Mouse (Mus musculus) NIH3T3 (cell line): ENCODE measurements at regions not wholly inside any gene's neighbourhood (a gene's known extent, or its start where the extent isn't known, plus 50 kb on each side); places are given as distances from the start of the nearest gene placed in this dataset.
"Not testable (repeated sequence)": the region's sequence is repeated elsewhere in the genome, so short reads cannot be mapped to it uniquely, and the experiment has no call there.

Source experiments
- DNase-seq: peaks from one replicate; pipeline ENCODE4 v3.0.0-alpha.2; 2012; ENCODE audit warnings: low read depth

DNA sequence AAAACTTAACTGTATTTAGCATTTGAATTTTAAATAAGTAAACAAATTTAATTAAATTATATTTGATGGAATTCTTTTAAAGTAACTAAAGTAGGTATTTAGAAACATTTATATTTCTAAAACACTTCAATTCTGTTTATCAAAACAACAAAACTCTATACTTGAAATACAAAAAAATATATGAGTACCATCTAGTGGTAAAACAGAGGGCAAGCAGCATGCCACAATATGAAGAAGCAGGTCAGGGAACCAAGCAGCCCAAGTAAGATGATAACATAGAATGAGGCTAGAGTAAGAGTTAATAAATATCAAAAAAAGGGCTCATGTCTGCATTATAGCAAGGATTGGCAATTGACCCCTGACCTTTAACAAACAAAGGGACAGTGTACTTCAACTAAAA, 639.7 kb downstream of the Cdh10 start:
- DNase-seq = no peak

DNA sequence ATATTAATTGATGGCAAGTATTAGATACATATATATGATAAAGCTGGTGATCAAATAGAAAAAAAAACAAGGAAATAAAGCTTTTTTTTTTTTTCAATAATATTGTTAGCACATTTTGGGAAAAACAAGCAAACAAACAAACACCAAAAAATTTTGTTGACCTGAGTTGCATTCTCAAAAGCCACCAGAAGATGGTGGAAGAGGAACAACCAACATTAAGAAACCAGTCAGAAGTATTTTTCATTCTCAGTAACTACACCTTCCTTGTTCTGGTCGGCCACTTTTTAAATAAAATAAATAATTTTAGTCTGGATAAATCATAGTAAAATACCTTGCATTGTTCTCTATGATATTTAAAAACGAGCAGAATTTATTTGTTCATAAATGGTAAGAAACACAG, 654.8 kb downstream of the Cdh10 start:
- peak; percentile 18 for DNase-seq

DNA sequence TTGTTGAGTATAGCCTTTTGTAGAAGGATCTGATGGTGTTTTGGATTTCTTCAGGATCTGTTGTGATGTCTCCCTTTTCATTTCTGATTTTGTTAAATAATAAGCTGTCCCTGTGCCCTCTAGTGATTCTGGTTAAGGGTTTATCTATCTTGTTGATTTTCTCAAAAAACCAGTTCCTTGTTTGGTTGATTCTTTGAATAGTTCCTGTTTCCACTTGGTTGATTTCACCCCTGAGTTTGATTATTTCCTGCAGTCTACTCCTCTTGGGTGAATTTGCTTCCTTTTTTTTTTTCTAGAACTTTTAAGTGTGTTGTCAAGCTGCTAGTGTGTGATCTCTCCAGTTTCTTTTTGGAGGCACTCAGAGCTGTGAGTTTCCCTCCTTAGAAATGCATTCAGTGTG, 674.8 kb downstream of the Cdh10 start:
- not testable (repeated sequence) for DNase-seq

DNA sequence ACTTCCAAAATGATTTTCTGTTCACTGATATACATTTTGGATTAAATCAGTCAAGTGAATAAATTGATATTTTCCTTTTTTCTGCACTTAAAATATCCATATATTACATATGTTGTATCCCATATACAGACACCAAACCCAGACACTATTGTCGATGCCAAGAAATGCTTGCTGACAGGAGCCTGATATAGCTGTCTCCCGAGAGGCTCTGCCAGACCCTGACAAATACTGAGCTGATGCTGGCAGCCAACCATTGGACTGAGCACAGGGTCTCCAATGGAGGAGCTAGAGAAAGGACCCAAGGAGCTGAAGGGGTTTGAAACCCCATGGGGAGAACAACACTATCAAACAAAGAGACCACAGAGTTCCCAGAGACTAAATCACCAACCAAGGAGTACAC, 700.6 kb downstream of the Cdh10 start:
- no peak for DNase-seq

DNA sequence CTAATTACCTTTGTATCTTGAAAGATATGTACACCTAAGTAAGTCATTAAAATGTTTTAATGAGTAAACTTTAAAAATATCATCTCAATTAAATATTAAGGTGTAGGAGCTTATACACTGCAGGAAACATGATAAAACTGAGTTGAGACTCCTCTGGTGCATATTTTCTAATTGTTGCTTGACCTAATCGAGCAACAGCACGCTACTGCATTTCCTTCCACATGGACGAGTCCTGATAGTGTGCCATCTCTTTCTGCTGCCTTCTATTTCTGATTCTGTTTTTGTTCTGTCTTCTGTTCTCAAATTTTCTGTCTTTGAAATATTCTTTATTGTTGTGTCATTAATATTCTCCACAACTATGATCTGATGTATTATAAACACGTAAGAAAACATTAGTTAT, 721.9 kb downstream of the Cdh10 start:
- DNase-seq = no peak

DNA sequence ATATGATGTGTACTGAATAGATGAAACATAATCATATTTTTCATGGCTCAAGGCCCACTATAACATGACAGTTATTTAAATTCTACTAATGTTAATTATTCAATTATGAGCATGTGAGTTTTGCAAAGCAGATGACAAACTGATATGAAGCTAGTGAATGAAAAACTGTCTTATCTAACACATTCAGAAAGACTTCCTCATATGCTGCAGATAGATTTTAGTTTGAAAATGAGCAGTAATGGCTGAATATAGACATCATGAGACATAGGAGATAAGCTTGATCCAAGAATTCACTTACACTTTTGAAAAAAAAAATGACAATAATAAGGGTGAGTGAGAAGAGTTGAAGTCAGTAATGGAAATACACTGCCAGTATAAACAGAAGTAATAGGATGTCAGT, 731.0 kb downstream of the Cdh10 start:
- DNase-seq = no peak

DNA sequence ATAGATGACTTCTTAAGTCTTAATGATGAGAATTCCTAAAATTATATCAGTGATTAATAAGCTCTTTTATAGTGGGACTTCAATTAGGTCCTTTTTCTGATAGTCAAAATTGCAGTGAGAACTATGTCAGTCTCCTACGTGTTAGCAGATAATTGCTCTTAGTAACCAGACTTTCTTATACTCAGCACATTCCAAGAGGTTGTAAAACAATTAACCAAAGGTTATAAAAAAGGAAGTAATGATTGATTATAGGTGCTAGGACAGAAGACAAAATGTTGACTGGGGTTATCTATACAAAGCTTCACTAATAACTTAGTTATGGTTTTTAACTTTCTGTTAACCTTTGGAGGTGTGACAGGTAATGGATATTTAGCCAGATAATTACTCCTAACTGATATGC, 766.0 kb downstream of the Cdh10 start:
- no peak for DNase-seq

DNA sequence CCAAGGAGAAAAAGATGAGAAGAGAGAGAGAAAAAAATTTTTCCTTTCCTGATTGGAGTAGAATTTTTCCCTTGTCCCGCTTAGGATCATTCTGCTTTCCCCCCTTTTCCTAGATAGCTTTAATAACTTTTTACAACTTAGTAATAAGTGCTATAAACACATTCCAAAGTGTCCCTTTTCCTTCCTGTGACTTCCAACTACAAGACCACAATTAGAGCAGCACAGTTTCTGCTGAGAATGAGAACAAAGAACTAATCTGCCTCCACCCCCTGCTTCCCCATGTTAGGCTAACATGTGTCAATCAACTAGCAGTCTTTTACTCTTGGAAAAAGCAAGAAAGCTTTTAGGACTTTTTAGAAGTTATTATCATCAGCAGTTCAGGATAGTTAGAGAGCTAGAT, 766.5 kb downstream of the Cdh10 start:
- DNase-seq = no peak

DNA sequence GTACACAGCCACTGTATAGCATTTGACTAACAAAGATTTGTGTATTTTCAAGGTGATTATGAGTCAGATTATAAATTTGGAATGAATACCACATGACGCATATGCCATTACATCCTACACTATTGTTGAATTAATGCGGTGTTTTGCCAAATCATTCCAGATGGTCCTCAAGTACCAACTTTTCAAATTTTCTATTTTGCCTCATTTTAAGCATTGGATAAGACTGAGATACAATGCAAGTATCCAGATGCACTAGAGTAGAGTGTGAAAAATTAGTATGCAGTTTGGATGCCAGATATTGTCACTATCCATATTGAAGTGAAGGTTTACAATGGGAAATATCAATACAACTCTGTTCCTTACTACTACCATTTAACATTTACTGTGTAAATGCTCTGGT, 775.0 kb downstream of the Cdh10 start:
- DNase-seq = no peak

DNA sequence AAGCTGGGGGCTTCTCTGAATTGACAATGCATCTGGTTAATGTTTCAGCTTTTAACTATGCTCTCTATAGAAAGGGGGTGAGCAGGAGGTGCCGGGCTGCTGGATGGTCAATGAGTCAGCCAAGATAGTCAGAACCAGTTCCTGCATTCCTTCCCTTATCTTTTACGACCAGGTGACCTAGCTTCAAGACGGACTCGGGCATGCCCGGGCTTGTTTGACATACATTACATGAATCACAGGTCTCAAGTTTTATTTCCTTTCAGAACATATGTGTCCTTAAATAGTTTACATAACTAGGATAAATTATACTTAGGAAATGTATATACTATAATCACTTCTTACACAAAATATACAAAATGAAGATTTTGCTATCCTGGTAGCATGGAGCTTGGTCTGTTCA, 803.6 kb downstream of the Cdh10 start:
- DNase-seq = not testable (repeated sequence)

DNA sequence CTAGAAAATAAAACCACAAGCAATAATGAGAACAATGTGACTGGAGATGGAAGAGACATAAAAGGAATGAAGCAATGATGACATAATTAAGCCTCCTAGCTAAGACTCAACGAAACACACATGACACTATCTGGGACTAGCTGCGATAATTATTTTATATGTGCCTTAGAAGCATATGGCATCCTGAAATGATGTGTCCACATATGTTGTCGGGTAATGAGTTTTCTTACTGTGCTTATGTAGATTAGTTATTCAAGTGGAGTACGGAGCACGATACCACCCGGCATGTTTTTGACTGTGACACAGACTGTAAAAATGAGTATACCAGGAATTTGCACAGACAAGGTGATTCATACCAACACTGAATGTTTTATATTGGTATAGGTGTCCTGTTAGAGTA, 781.7 kb upstream of the Cdh12 start:
- DNase-seq = no peak

DNA sequence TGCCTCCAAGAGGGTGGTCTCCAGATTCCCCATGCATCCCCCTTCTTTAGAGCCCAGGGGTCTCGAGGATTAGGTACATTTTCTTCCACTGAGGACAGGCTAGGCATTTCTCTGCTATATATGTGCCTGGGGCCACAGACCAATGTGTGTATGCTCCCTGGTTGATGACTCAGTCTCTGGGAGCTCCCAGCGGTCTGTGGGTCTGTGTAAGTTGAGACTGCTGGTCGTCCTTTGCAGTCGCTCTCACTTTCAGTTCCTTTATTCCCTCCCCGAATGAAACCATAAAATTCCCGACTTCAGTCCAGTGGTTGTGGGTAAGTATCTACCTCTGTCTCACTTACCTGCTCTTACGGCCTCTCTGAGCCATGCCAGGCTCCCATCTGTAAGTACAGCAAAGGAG, 773.5 kb upstream of the Cdh12 start:
- no peak for DNase-seq

DNA sequence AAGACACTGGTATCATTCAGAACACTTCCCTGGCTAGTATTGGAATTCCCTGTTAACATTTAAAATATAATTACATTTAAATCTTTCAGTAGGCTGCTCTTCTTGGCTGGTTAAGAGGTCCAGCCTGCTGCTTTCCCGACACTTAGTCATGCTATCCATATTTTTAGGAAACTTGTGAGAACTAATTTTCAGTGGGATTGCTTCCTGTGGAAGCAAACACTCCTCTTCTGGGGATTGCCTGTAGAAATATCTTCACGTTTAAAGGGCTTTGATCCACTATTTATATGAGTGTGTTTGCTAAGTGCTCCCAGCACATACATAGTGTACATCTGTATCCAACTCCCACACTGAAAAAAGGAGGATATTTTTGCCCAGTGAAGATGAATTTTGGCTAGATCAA, 761.8 kb upstream of the Cdh12 start:
- no peak for DNase-seq

DNA sequence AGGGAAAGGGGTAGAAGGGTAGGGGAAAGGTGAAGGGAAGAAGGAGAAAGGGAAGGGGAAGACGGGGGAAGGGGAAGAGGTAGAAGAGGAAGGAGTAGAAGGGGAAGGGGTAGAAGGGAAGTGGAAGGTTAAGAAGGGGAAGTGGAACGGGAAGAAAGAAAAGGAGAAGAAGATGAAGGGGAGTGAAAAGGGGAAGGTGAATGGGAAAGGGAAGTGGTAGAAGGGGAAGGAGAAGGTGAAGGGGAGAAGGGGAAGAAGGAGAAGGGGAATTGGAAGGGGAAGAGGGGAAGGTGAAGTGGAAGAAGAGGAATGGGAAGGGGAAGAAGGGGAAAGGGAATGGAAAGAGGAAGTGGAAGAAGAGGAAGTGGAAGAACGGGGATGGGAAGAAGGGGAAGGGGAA, 737.3 kb upstream of the Cdh12 start:
- DNase-seq = no peak
